Mouse (Mus musculus): ENCODE measurements at regions not wholly inside any gene's neighbourhood (a gene's known extent, or its start where the extent isn't known, plus 50 kb on each side); places are given as distances from the start of the nearest gene placed in this dataset.

GRCm38 (mm10) chr1:152152474-152152873 is 62.5 kb upstream of the 1700025G04Rik start:
- 68% methylated on average over 5 of the region's 5 CpGs for WGBS
- no peak overlapping the region for H3K27ac ChIP-seq

GRCm38 (mm10) chr1:152148731-152149130 is 58.8 kb upstream of the 1700025G04Rik start:
- H3K9me3 ChIP-seq: no peaks in the 10 kb centered on the region; the same call in none of the 2 replicates
- no peaks in the 10 kb centered on the region for H3K4me1 ChIP-seq
- H3K36me3 ChIP-seq: no peaks in the 10 kb centered on the region
- no peak overlapping the region for H3K4me3 ChIP-seq
- WGBS: 63% methylated on average over 3 of the region's 3 CpGs
- no peak overlapping the region for H3K27ac ChIP-seq
- no peaks in the 10 kb centered on the region for H3K27me3 ChIP-seq
- no peak for ATAC-seq (ENCODE audit: low FRiP score, low read depth)
- no peak overlapping the region for H3K4me2 ChIP-seq (replicated peaks)
- no peak overlapping the region for H3K9ac ChIP-seq

More at GRCm38 (mm10) chr1:152152474-152152873, 62.5 kb upstream of the 1700025G04Rik start:
- Histone ChIP-seq H3K4me3 (no peak overlapping the region), H3K27me3 (no peaks in the 10 kb centered on the region), H3K9ac (no peak overlapping the region), H3K4me2 (replicated peaks) (no peak overlapping the region), H3K9me3 (no peaks in the 10 kb centered on the region), H3K36me3 (no peaks in the 10 kb centered on the region), H3K4me1 (no peaks in the 10 kb centered on the region)
- ATAC-seq (ENCODE audit: low FRiP score, low read depth): no peak

GRCm38 (mm10) chr1:152140175-152140574 is 50.2 kb upstream of the 1700025G04Rik start:
- peaks cover 8% of the 10 kb centered on the region; the same call in 1 of the 2 replicates for H3K9me3 ChIP-seq
- H3K4me1 ChIP-seq: no peaks in the 10 kb centered on the region
- no peak for ATAC-seq (ENCODE audit: low FRiP score, low read depth)
- H3K9ac ChIP-seq: no peak overlapping the region
- no peaks in the 10 kb centered on the region for H3K36me3 ChIP-seq
- 79% methylated on average over 5 of the region's 5 CpGs for whole genome bisulfite sequencing
- no peak overlapping the region for H3K4me3 ChIP-seq
- H3K4me2 ChIP-seq (replicated peaks): no peak overlapping the region
- H3K27ac ChIP-seq: no peak overlapping the region
- no peaks in the 10 kb centered on the region for H3K27me3 ChIP-seq

Data from limb, embryonic 13.5 days (tissue).